Mouse (Mus musculus) myocyte (in vitro differentiated cells): ENCODE data around the gene Cnot10. TPM values are rescaled to one million over a fixed set of nuclear protein-coding genes. Genes with fewer than 3 reads are reported as not detected.

Experiments
- H3K27me3 ChIP-seq: one replicate; pipeline ENCODE4 v1.6.1; 2011; ENCODE audit not compliant: control insufficient read depth, insufficient read depth, insufficient read length
- H3K36me3 ChIP-seq: one replicate; pipeline ENCODE4 v1.6.1; 2011; ENCODE audit not compliant: control insufficient read depth, insufficient read depth
- H3K4me2 ChIP-seq: one replicate; pipeline ENCODE4 v1.6.1; 2011; ENCODE audit warnings: low read depth, control low read depth
- H3K4me3 ChIP-seq: one replicate; pipeline ENCODE4 v1.5.1; 2011; ENCODE audit warnings: mild to moderate bottlenecking, control low read depth, moderate library complexity
- H3K79me2 ChIP-seq: one replicate; pipeline ENCODE4 v1.6.1; 2011; ENCODE audit not compliant: control insufficient read depth, insufficient read depth
- H3ac ChIP-seq: one replicate; pipeline ENCODE4 v1.6.1; 2011; ENCODE audit not compliant: control insufficient read depth, insufficient read length
- CEBPB ChIP-seq: IDR thresholded peaks from 2 replicates; pipeline ENCODE4 v1.6.1; 2011; ENCODE audit warnings: mild to moderate bottlenecking, moderate library complexity; ENCODE audit not compliant: poor library complexity, insufficient read depth, severe bottlenecking
- E2F4 ChIP-seq: IDR thresholded peaks from one replicate; pipeline ENCODE4 v1.6.1; 2011; ENCODE audit warnings: mild to moderate bottlenecking, control low read depth, moderate library complexity; ENCODE audit not compliant: insufficient read depth
- MAX ChIP-seq: IDR thresholded peaks from one replicate; pipeline ENCODE4 v1.6.1; 2011; ENCODE audit warnings: low read depth, mild to moderate bottlenecking, control low read depth
- MYOD1 ChIP-seq, 3 experiments: IDR thresholded peaks; one replicate each; pipeline ENCODE4 v1.6.1; 2011; ENCODE audit warnings: control low read depth in 2 of 3, low read depth in 2 of 3, mild to moderate bottlenecking in 2 of 3, moderate library complexity in 1 of 3; ENCODE audit not compliant: insufficient read length in 2 of 3, control insufficient read depth in 1 of 3
- MYOG ChIP-seq, 3 experiments: IDR thresholded peaks; one replicate each; pipeline ENCODE4 v1.6.1; 2011; ENCODE audit warnings: control low read depth in 2 of 3, low read depth in 2 of 3, mild to moderate bottlenecking in 2 of 3; ENCODE audit not compliant: insufficient read length in 2 of 3, control insufficient read depth in 1 of 3, insufficient read depth in 1 of 3
- POLR2A ChIP-seq: IDR thresholded peaks from one replicate; pipeline ENCODE4 v1.6.1; 2011; ENCODE audit warnings: low read depth, mild to moderate bottlenecking, control low read depth, moderate library complexity; ENCODE audit not compliant: insufficient read length
- POLR2AphosphoS2 ChIP-seq: IDR thresholded peaks from one replicate; pipeline ENCODE4 v1.6.1; 2011; ENCODE audit warnings: low read depth, control low read depth; ENCODE audit not compliant: insufficient read length
- REST ChIP-seq: IDR thresholded peaks from one replicate; pipeline ENCODE4 v1.6.1; 2011; ENCODE audit warnings: mild to moderate bottlenecking, control low read depth, moderate library complexity; ENCODE audit not compliant: insufficient read depth, insufficient read length
- SRF ChIP-seq: IDR thresholded peaks from one replicate; pipeline ENCODE4 v1.6.1; 2011; ENCODE audit warnings: low read depth; ENCODE audit not compliant: control insufficient read depth, insufficient read length
- TCF12 ChIP-seq: IDR thresholded peaks from one replicate; pipeline ENCODE4 v1.6.1; 2011; ENCODE audit warnings: mild to moderate bottlenecking, control low read depth; ENCODE audit not compliant: poor library complexity, insufficient read depth, severe bottlenecking
- TCF3 ChIP-seq: IDR thresholded peaks from one replicate; pipeline ENCODE4 v1.6.1; 2011; ENCODE audit warnings: low read depth, control low read depth; ENCODE audit not compliant: insufficient read length
- USF1 ChIP-seq: IDR thresholded peaks from one replicate; pipeline ENCODE4 v1.6.1; 2011; ENCODE audit warnings: low read depth, mild to moderate bottlenecking, control low read depth, moderate library complexity
- polyA plus RNA-seq: library from polyadenylated mRNA; unstranded; fragments of >200 nt; fragmentation: generic; extraction: Trizol; gene quantifications from one replicate; pipeline ENCODE4 v1.2.1, GENCODE M21; 2012; ENCODE audit warnings: missing spikeins

Gene Cnot10
- polyA plus RNA-seq, 1 experiment: 29.1 TPM

GRCm38 (mm10) chr9:114682193-114682592 lies 42.2 kb upstream of the Cnot10 start:
- no peak overlapping the region for H3K4me2 ChIP-seq
- H3K4me3 ChIP-seq: no peak overlapping the region
- H3K36me3 ChIP-seq: no peaks in the 10 kb centered on the region
- TF ChIP-seq TCF3 (no peak), MAX (no peak), E2F4 (no peak), SRF (no peak), MYOG (IDR thresholded peaks at IDR 0.05; ENCODE audit: control insufficient read depth in 1 of 3, insufficient read depth in 1 of 3, insufficient read length in 2 of 3, low read depth in 2 of 3) (no peak), MYOD1 (IDR thresholded peaks at IDR 0.05; ENCODE audit: control insufficient read depth in 1 of 3, insufficient read length in 2 of 3, low read depth in 2 of 3) (no peak), REST (no peak), USF1 (no peak), TCF12 (no peak), POLR2AphosphoS2 (no peak), POLR2A (no peak)
- H3K27me3 ChIP-seq: no peaks in the 10 kb centered on the region
- H3K79me2 ChIP-seq: no peaks in the 10 kb centered on the region
- no peak overlapping the region for H3ac ChIP-seq

GRCm38 (mm10) chr9:114680531-114680930 lies 40.5 kb upstream of the Cnot10 start:
- H3K79me2 ChIP-seq: no peaks in the 10 kb centered on the region
- no peaks in the 10 kb centered on the region for H3K27me3 ChIP-seq
- TF ChIP-seq TCF12 (no peak), REST (no peak), CEBPB (no peak), POLR2A (no peak), POLR2AphosphoS2 (no peak)
- no peaks in the 10 kb centered on the region for H3K36me3 ChIP-seq
- H3ac ChIP-seq: no peak overlapping the region
- no peak overlapping the region for H3K4me3 ChIP-seq
- no peak overlapping the region for H3K4me2 ChIP-seq

- Histone ChIP-seq H3K4me3 (no peak overlapping the region), H3K4me2 (no peak overlapping the region), H3K27me3 (no peaks in the 10 kb centered on the region), H3ac (no peak overlapping the region), H3K79me2 (no peaks in the 10 kb centered on the region), H3K36me3 (no peaks in the 10 kb centered on the region)
- TF ChIP-seq MAX: no peak
- no peak for TF ChIP-seq MYOG (IDR thresholded peaks at IDR 0.05; ENCODE audit: control insufficient read depth in 1 of 3, insufficient read depth in 1 of 3, insufficient read length in 2 of 3, low read depth in 2 of 3)
- TF ChIP-seq REST: no peak
- TF ChIP-seq TCF12: no peak
- TF ChIP-seq SRF: no peak
- no peak for TF ChIP-seq POLR2A
- TF ChIP-seq USF1: no peak
- no peak for TF ChIP-seq POLR2AphosphoS2
- no peak for TF ChIP-seq TCF3
- TF ChIP-seq E2F4: no peak
- TF ChIP-seq CEBPB: no peak
- no peak for TF ChIP-seq MYOD1 (IDR thresholded peaks at IDR 0.05; ENCODE audit: control insufficient read depth in 1 of 3, insufficient read length in 2 of 3, low read depth in 2 of 3)
These were observed 40.0 kb upstream of the Cnot10 start for GRCm38 (mm10) chr9:114679944-114680343.

DNA sequence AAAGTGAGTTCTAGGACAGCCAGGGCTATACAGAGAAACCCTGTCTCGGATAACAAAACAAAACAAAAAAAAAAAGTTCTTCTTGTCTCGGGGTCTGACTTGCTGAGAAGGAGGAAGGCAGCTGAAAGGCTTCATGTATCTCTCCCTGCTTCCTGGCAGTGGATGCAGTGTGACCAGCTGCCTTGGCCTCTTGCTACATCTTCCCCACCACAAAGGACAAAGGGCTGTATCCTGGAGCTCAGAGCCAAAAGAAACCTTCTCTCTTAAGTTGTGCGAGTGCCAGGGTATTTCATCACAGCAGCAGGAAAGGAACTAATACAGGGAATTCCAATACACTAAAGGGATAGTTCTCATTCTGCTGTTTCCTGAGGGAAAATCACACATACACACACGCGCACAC lies 38.6 kb upstream of the Cnot10 start:
- H3K36me3 ChIP-seq: no peaks in the 10 kb centered on the region
- H3K4me3 ChIP-seq: no peak overlapping the region
- no peaks in the 10 kb centered on the region for H3K27me3 ChIP-seq
- no peak overlapping the region for H3ac ChIP-seq
- TF ChIP-seq MYOD1 (IDR thresholded peaks at IDR 0.05; ENCODE audit: control insufficient read depth in 1 of 3, insufficient read length in 2 of 3, low read depth in 2 of 3) (peak in 2 of 3 experiments; percentile 51 to 63), CEBPB (peak; percentile 49; the same call in 1 of the 2 replicates), TCF3 (no peak), MYOG (IDR thresholded peaks at IDR 0.05; ENCODE audit: control insufficient read depth in 1 of 3, insufficient read depth in 1 of 3, insufficient read length in 2 of 3, low read depth in 2 of 3) (peak in 1 of 3 experiments; percentile 38), USF1 (no peak)
- no peak overlapping the region for H3K4me2 ChIP-seq
- H3K79me2 ChIP-seq: no peaks in the 10 kb centered on the region

DNA sequence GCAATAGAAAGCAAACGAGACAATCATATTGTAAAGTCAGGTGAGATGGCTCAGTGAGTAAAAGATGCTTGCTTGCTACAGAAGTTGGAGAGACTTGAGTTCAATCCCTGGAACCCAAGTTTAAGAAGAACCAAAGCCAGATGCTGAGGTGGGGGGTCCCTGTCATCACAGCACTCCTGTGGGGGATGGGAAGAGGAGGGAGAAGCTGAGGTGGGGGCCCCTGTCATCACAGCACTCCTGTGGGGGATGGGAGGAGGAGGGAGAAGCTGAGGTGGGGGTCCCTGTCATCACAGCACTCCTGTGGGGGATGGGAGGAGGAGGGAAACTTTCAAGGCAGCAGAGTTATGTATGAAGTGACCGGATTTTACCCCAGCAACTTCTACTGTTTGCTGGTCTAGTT lies 33.6 kb upstream of the Cnot10 start:
- peak overlapping the region; percentile 65 for H3K4me2 ChIP-seq
- no peaks in the 10 kb centered on the region for H3K36me3 ChIP-seq
- H3K79me2 ChIP-seq: no peaks in the 10 kb centered on the region
- no peak overlapping the region for H3ac ChIP-seq
- H3K4me3 ChIP-seq: no peak overlapping the region
- no peaks in the 10 kb centered on the region for H3K27me3 ChIP-seq
- TF ChIP-seq REST: no peak
- no peak for TF ChIP-seq TCF12
- TF ChIP-seq MYOD1 (IDR thresholded peaks at IDR 0.05; ENCODE audit: control insufficient read depth in 1 of 3, insufficient read length in 2 of 3, low read depth in 2 of 3): no peak
- TF ChIP-seq TCF3: no peak
- no peak for TF ChIP-seq USF1
- TF ChIP-seq E2F4: no peak
- no peak for TF ChIP-seq POLR2A
- TF ChIP-seq CEBPB: no peak
- TF ChIP-seq MAX: no peak
- TF ChIP-seq MYOG (IDR thresholded peaks at IDR 0.05; ENCODE audit: control insufficient read depth in 1 of 3, insufficient read depth in 1 of 3, insufficient read length in 2 of 3, low read depth in 2 of 3): no peak
- TF ChIP-seq POLR2AphosphoS2: no peak
- TF ChIP-seq SRF: no peak
